Mouse (Mus musculus) CH12.LX (cell line): ENCODE measurements around the gene Asb7. TPM values are rescaled to one million over a fixed set of nuclear protein-coding genes. Genes with fewer than 3 reads are reported as not detected.

Experiments used
- DNase-seq: peaks from one replicate; pipeline ENCODE4 v3.0.0-alpha.2; 2013; ENCODE audit errors: extremely low read depth
- H3K27ac ChIP-seq: 2 replicates; pipeline ENCODE4 v1.5.1; 2012; ENCODE audit warnings: low read depth, mild to moderate bottlenecking, control low read depth, moderate library complexity; ENCODE audit not compliant: insufficient read depth
- H3K27me3 ChIP-seq: replicated peaks from 2 replicates; pipeline ENCODE3; 2012; ENCODE audit warnings: inconsistent platforms
- H3K36me3 ChIP-seq, 2 experiments: replicated peaks in 1 of 2; 2 replicates each; pipeline versions ENCODE3 to v1.6.1; 2012; ENCODE audit warnings: inconsistent platforms in 1 of 2, low read length in 1 of 2, mild to moderate bottlenecking in 1 of 2, mixed read lengths in 1 of 2, moderate library complexity in 1 of 2; ENCODE audit not compliant: control insufficient read depth in 1 of 2, insufficient read depth in 1 of 2
- H3K4me1 ChIP-seq, 2 experiments: 2 replicates each; pipeline ENCODE4 v1.6.1; 2012; ENCODE audit warnings: inconsistent platforms in 1 of 2, moderate library complexity in 1 of 2; ENCODE audit not compliant: insufficient read depth in 2 of 2, control insufficient read depth in 1 of 2
- H3K4me2 ChIP-seq: 2 replicates; pipeline ENCODE4 v1.6.1; 2012; ENCODE audit warnings: low read depth, mild to moderate bottlenecking, control low read depth; ENCODE audit not compliant: poor library complexity, insufficient read depth, severe bottlenecking
- H3K4me3 ChIP-seq, 3 experiments: fragments of 150-350 bp in 1 of 3; sonication (generic) in 1 of 3; replicated peaks in 1 of 3; 2 replicates each; pipeline versions ENCODE3 to v1.5.1; 2011 to 2012; ENCODE audit warnings: low read depth in 2 of 3, low read length in 2 of 3, mild to moderate bottlenecking in 2 of 3, moderate library complexity in 2 of 3, control low read depth in 1 of 3, improper control_type of control experiment in 1 of 3, inconsistent platforms in 1 of 3, mixed read lengths in 1 of 3; ENCODE audit not compliant: poor library complexity in 1 of 3
- H3K79me2 ChIP-seq: replicated peaks from 2 replicates; pipeline ENCODE4 v1.6.1; 2012; ENCODE audit warnings: mild to moderate bottlenecking, moderate library complexity; ENCODE audit not compliant: control insufficient read depth, poor library complexity, insufficient read depth, severe bottlenecking; ENCODE audit errors: extremely low read depth
- H3K9ac ChIP-seq: 2 replicates; pipeline ENCODE4 v1.6.1; 2012; ENCODE audit warnings: low read depth, mild to moderate bottlenecking, control low read depth, moderate library complexity; ENCODE audit not compliant: insufficient read depth
- H3K9me3 ChIP-seq: replicated peaks from 2 replicates; pipeline ENCODE3; 2012; ENCODE audit warnings: low read length, inconsistent platforms, mixed read lengths
- BHLHE40 ChIP-seq: IDR thresholded peaks from 2 replicates; pipeline ENCODE4 v1.6.1; 2011; ENCODE audit warnings: mild to moderate bottlenecking, low read depth, low read length, improper control_type of control experiment
- CHD1 ChIP-seq: IDR thresholded peaks from 2 replicates; pipeline ENCODE4 v1.6.1; 2012; ENCODE audit warnings: low read depth, low read length, improper control_type of control experiment, inconsistent platforms
- CTCF ChIP-seq, 2 experiments: IDR thresholded peaks in 1 of 2; conservative IDR thresholded peaks in 1 of 2; 2 replicates each; pipeline ENCODE4 v1.5.1; 2011 to 2012; ENCODE audit warnings: low read depth in 2 of 2, low read length in 2 of 2, improper control_type of control experiment in 1 of 2, inconsistent platforms in 1 of 2, mild to moderate bottlenecking in 1 of 2, moderate library complexity in 1 of 2
- E2F4 ChIP-seq: IDR thresholded peaks from 2 replicates; pipeline ENCODE4 v1.6.1; 2011; ENCODE audit warnings: low read depth, low read length, improper control_type of control experiment; ENCODE audit not compliant: insufficient replicate concordance
- ELF1 ChIP-seq: IDR thresholded peaks from 2 replicates; pipeline ENCODE4 v1.6.1; 2014; ENCODE audit warnings: low read depth, mild to moderate bottlenecking, inconsistent platforms, low read length, improper control_type of control experiment
- EP300 ChIP-seq: IDR thresholded peaks from 2 replicates; pipeline ENCODE4 v1.6.1; 2011; ENCODE audit warnings: low read length, improper control_type of control experiment
- ETS1 ChIP-seq: conservative IDR thresholded peaks from 2 replicates; pipeline ENCODE4 v1.6.1; 2012; ENCODE audit warnings: low read depth, mild to moderate bottlenecking, inconsistent platforms, low read length, improper control_type of control experiment, moderate library complexity
- GABPA ChIP-seq: IDR thresholded peaks from 2 replicates; pipeline ENCODE4 v1.6.1; 2012; ENCODE audit warnings: low read depth, low read length, improper control_type of control experiment, inconsistent platforms; ENCODE audit not compliant: insufficient replicate concordance
- HCFC1 ChIP-seq: IDR thresholded peaks from 2 replicates; pipeline ENCODE4 v1.6.1; 2012; ENCODE audit warnings: low read depth, mild to moderate bottlenecking, inconsistent platforms, low read length, improper control_type of control experiment
- IRF4 ChIP-seq: IDR thresholded peaks from 2 replicates; pipeline ENCODE4 v1.6.1; 2014; ENCODE audit warnings: low read depth, mild to moderate bottlenecking, inconsistent platforms, low read length, improper control_type of control experiment
- JUND ChIP-seq: conservative IDR thresholded peaks from 2 replicates; pipeline ENCODE4 v1.6.1; 2011; ENCODE audit warnings: low read depth, low read length, improper control_type of control experiment
- KAT2A ChIP-seq: IDR thresholded peaks from 2 replicates; pipeline ENCODE4 v1.6.1; 2012; ENCODE audit warnings: low read length, improper control_type of control experiment, inconsistent platforms; ENCODE audit not compliant: insufficient replicate concordance
- MAFK ChIP-seq: IDR thresholded peaks from 2 replicates; pipeline ENCODE4 v1.6.1; 2011; ENCODE audit warnings: low read length, improper control_type of control experiment; ENCODE audit not compliant: insufficient replicate concordance
- MAX ChIP-seq: IDR thresholded peaks from 2 replicates; pipeline ENCODE4 v1.6.1; 2011; ENCODE audit warnings: low read length, improper control_type of control experiment
- MAZ ChIP-seq: IDR thresholded peaks from 2 replicates; pipeline ENCODE4 v1.6.1; 2012; ENCODE audit warnings: low read depth, mild to moderate bottlenecking, inconsistent platforms, low read length, improper control_type of control experiment, moderate library complexity
- MEF2A ChIP-seq: IDR thresholded peaks from 2 replicates; pipeline ENCODE4 v1.6.1; 2014; ENCODE audit warnings: low read depth, mild to moderate bottlenecking, inconsistent platforms, low read length, improper control_type of control experiment, borderline replicate concordance
- MXI1 ChIP-seq: IDR thresholded peaks from 2 replicates; pipeline ENCODE4 v1.6.1; 2011; ENCODE audit warnings: mild to moderate bottlenecking, low read depth, low read length, improper control_type of control experiment
- MYC ChIP-seq: IDR thresholded peaks from 2 replicates; pipeline ENCODE4 v1.6.1; 2011; ENCODE audit warnings: low read depth, mild to moderate bottlenecking, improper control_type of control experiment, low read length
- NELFE ChIP-seq: IDR thresholded peaks from 2 replicates; pipeline ENCODE4 v1.6.1; 2011; ENCODE audit warnings: low read depth, low read length, improper control_type of control experiment
- PAX5 ChIP-seq: IDR thresholded peaks from 2 replicates; pipeline ENCODE4 v1.6.1; 2012; ENCODE audit warnings: low read length, inconsistent platforms, mixed read lengths
- POLR2A ChIP-seq: IDR thresholded peaks from 2 replicates; pipeline ENCODE4 v1.6.1; 2011; ENCODE audit warnings: low read depth, mild to moderate bottlenecking, improper control_type of control experiment, low read length
- RAD21 ChIP-seq: IDR thresholded peaks from 2 replicates; pipeline ENCODE4 v1.6.1; 2011; ENCODE audit warnings: low read depth, mild to moderate bottlenecking, low read length, improper control_type of control experiment, moderate library complexity
- RCOR1 ChIP-seq: conservative IDR thresholded peaks from 2 replicates; pipeline ENCODE4 v1.6.1; 2012; ENCODE audit warnings: low read depth, mild to moderate bottlenecking, inconsistent platforms, low read length, improper control_type of control experiment
- SIN3A ChIP-seq: IDR thresholded peaks from 2 replicates; pipeline ENCODE4 v1.6.1; 2012; ENCODE audit warnings: low read length, improper control_type of control experiment, inconsistent platforms
- SMC3 ChIP-seq: IDR thresholded peaks from 2 replicates; pipeline ENCODE4 v1.6.1; 2011; ENCODE audit warnings: low read depth, low read length, improper control_type of control experiment
- TBP ChIP-seq: conservative IDR thresholded peaks from 2 replicates; pipeline ENCODE4 v1.6.1; 2011; ENCODE audit warnings: low read depth, low read length, improper control_type of control experiment
- TCF12 ChIP-seq: IDR thresholded peaks from 2 replicates; pipeline ENCODE4 v1.6.1; 2014; ENCODE audit warnings: low read depth, mild to moderate bottlenecking, inconsistent platforms, low read length, improper control_type of control experiment
- USF1 ChIP-seq: IDR thresholded peaks from 2 replicates; pipeline ENCODE4 v1.6.1; 2014; ENCODE audit warnings: low read depth, mild to moderate bottlenecking, inconsistent platforms, low read length, improper control_type of control experiment
- ZC3H11A ChIP-seq: IDR thresholded peaks from 2 replicates; pipeline ENCODE4 v1.6.1; 2012; ENCODE audit warnings: low read depth, mild to moderate bottlenecking, inconsistent platforms, low read length, improper control_type of control experiment
- ZKSCAN1 ChIP-seq: IDR thresholded peaks from 2 replicates; pipeline ENCODE4 v1.6.1; 2012; ENCODE audit warnings: low read depth, inconsistent platforms, low read length, improper control_type of control experiment, borderline replicate concordance
- ZNF384 ChIP-seq: IDR thresholded peaks from 2 replicates; pipeline ENCODE4 v1.6.1; 2012; ENCODE audit warnings: low read depth, low read length, improper control_type of control experiment, inconsistent platforms
- dilution Hi-C: fragments of 300-500 bp; cut with MboI; formaldehyde crosslinking; loops from 2 replicates; pipeline ENCODE4 v1.14.3; 2020; ENCODE audit warnings: low sequenced_read_pairs; ENCODE audit not compliant: extremely low pct_unique_long_range_greater_than_20kb, extremely low pct_ligation_motif_present
- in situ Hi-C: fragments of 300-500 bp; cut with MboI; formaldehyde crosslinking; loops from 3 replicates; pipeline ENCODE4 v1.14.3; 2019; ENCODE audit warnings: low sequenced_read_pairs, low pct_ligation_motif_present, low pct_unique_long_range_greater_than_20kb, mixed read lengths
- polyA plus RNA-seq: library from polyadenylated mRNA; unstranded; fragments of >175 nt; gene quantifications from 2 replicates; pipeline ENCODE4 v1.2.1, GENCODE M21; 2012; ENCODE audit warnings: low read depth; ENCODE audit not compliant: insufficient read length
- total RNA-seq, 2 experiments: library from RNA; depleted of rRNA; stranded (reverse); fragments of 300-350 nt in 1 of 2; fragments of >200 nt in 1 of 2; gene quantifications; 2 replicates each; pipeline ENCODE4 v1.2.3; 2012 to 2014

Gene Asb7
- total and polyA plus RNA-seq, 3 experiments, result 5.5 to 6.6 (median 6.2) TPM

- in situ Hi-C loops, result loop anchor here (25.0 kb wide), 1 partner anchor 576 kb away; the partner anchor contains the start of gene Selenos
- no peaks in the 10 kb centered on the region for H3K4me1 ChIP-seq
- no peak overlapping the region for H3K27ac ChIP-seq
- H3K9ac ChIP-seq, result no peak overlapping the region
- DNase-seq, result no peak
- peaks cover 18 to 56% of the 10 kb centered on the region in 2 experiments for H3K36me3 ChIP-seq
- H3K9me3 ChIP-seq, result no peaks in the 10 kb centered on the region
- dilution Hi-C loops, result no loop called here
- no peak overlapping the region for H3K4me3 ChIP-seq
- H3K4me2 ChIP-seq, result no peak overlapping the region
- TF ChIP-seq GABPA (no peak), PAX5 (no peak), MAFK (no peak), MAZ (no peak), MXI1 (no peak), SIN3A (no peak), SMC3 (no peak)
- no peaks in the 10 kb centered on the region for H3K79me2 ChIP-seq
- H3K27me3 ChIP-seq, result no peaks in the 10 kb centered on the region
Measured at GRCm38 (mm10) chr7:66663548-66663947, 25.8 kb downstream of the Asb7 start.

- 0 out of 2 replicates have a peak overlapping the region, but pooled peaks have one; percentile 38 for H3K4me2 ChIP-seq
- TF ChIP-seq ELF1 (no peak), MXI1 (no peak), USF1 (no peak), JUND (0 out of 2 replicates have a peak, but pooled peaks have one; percentile 18), MAX (0 out of 2 replicates have a peak, but pooled peaks have one; percentile 32), MEF2A (no peak), ZKSCAN1 (no peak), EP300 (no peak), HCFC1 (no peak), E2F4 (no peak), NELFE (peak; percentile 27; the same call in 1 of the 2 replicates), SIN3A (no peak), MYC (no peak), RAD21 (peak; percentile 84), MAFK (no peak), TBP (no peak), CHD1 (no peak), RCOR1 (no peak), ZNF384 (peak; percentile 9; the same call in 1 of the 2 replicates), CTCF (conservative IDR thresholded peaks at IDR 0.05 in 1 of 2, IDR thresholded peaks at IDR 0.05 in 1 of 2; ENCODE audit: low read depth in 2 of 2, low read length in 2 of 2) (peak; percentile 79 to 92), ETS1 (no peak), POLR2A (no peak), TCF12 (no peak), IRF4 (no peak), KAT2A (no peak), ZC3H11A (0 out of 2 replicates have a peak, but pooled peaks have one; percentile 27), MAZ (no peak), SMC3 (peak; percentile 64), BHLHE40 (no peak), PAX5 (no peak)
- H3K27ac ChIP-seq, result no peak overlapping the region
- H3K4me3 ChIP-seq, result no peak overlapping the region
- DNase-seq, result peak; percentile 80
- in situ Hi-C loops, result loop anchor here (25.0 kb wide), 1 partner anchor 574 kb away; the partner anchor contains the start of gene Selenos
- dilution Hi-C loops, result no loop called here
- H3K4me1 ChIP-seq, result no peaks in the 10 kb centered on the region
- peaks cover 25 to 70% of the 10 kb centered on the region in 2 experiments for H3K36me3 ChIP-seq
- H3K9ac ChIP-seq, result no peak overlapping the region
- H3K79me2 ChIP-seq, result no peaks in the 10 kb centered on the region
- H3K9me3 ChIP-seq, result no peaks in the 10 kb centered on the region
- H3K27me3 ChIP-seq, result no peaks in the 10 kb centered on the region
Measured at GRCm38 (mm10) chr7:66661572-66661971, 27.8 kb downstream of the Asb7 start.
